Mouse (Mus musculus) testis, adult 2 months (tissue): ENCODE measurements around the gene Mindy4.

Source experiments
- CTCF ChIP-seq: fragments of 200-500 bp; IDR thresholded peaks from 2 replicates; pipeline ENCODE4 v1.5.1; 2012; ENCODE audit warnings: low read depth, mild to moderate bottlenecking, inconsistent platforms, low read length, moderate library complexity; ENCODE audit not compliant: control insufficient read depth, insufficient read depth, insufficient replicate concordance
- POLR2A ChIP-seq: fragments of 200-500 bp; IDR thresholded peaks from 2 replicates; pipeline ENCODE4 v1.6.1; 2012; ENCODE audit warnings: low read depth, mild to moderate bottlenecking, inconsistent platforms, low read length, moderate library complexity; ENCODE audit not compliant: control insufficient read depth

DNA sequence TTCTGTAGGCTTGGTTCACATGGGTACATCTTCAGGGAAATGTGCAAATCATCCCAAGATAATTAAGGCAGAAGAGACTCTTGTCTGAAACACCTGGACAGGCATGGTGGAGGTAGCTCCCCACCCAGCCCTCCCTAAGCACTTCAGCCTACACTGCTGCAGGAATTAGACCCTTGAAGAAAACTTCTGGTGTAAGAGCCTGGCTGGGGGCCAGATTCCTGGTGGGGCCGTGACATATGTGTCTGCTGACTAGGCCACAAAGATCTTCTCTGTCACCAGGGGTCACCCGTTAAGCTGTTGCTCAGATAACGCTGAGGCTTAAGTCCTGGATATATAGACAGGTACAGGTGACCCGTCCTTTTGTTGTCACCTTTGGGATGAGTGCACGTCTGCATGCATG is 70.3 kb downstream of the Mindy4 start:
- TF ChIP-seq CTCF (no peak), POLR2A (no peak)
